Mouse (Mus musculus): Measurements from ENCODE around the gene Trmt44. TPM values are rescaled to one million over a fixed set of nuclear protein-coding genes. Genes with fewer than 3 reads are reported as not detected.

Gene Trmt44
- 0.42 and 2.1 TPM in 2 replicates for total RNA-seq (2015; ENCODE audit: low replicate concordance)
- total RNA-seq (2017; ENCODE audit: low replicate concordance) = 2.0 and 4.3 TPM in 2 replicates

GRCm38 (mm10) chr5:35574653-35575599 is at the start of gene Trmt44:
Trmt44 (minus strand) TSS chr5:35575070.
- ATAC-seq (replicated peaks; ENCODE audit: low FRiP score, poor library complexity, severe bottlenecking) = peak; percentile 96

- no peak for ATAC-seq (replicated peaks; ENCODE audit: low FRiP score, poor library complexity, severe bottlenecking)
Observed at GRCm38 (mm10) chr5:35623831-35624230, 49.0 kb upstream of the Trmt44 start.

GRCm38 (mm10) chr5:35621114-35621513 is 46.2 kb upstream of the Trmt44 start:
- ATAC-seq (replicated peaks; ENCODE audit: low FRiP score, poor library complexity, severe bottlenecking) = no peak

- ATAC-seq (replicated peaks; ENCODE audit: low FRiP score, poor library complexity, severe bottlenecking) = no peak
Observed at GRCm38 (mm10) chr5:35616943-35617342, 42.1 kb upstream of the Trmt44 start.

GRCm38 (mm10) chr5:35612722-35613121 is 37.9 kb upstream of the Trmt44 start:
- no peak for ATAC-seq (replicated peaks; ENCODE audit: low FRiP score, poor library complexity, severe bottlenecking)

GRCm38 (mm10) chr5:35611900-35612299 is 37.0 kb upstream of the Trmt44 start:
- no peak for ATAC-seq (replicated peaks; ENCODE audit: low FRiP score, poor library complexity, severe bottlenecking)

- ATAC-seq (replicated peaks; ENCODE audit: low FRiP score, poor library complexity, severe bottlenecking) = no peak
Observed at GRCm38 (mm10) chr5:35611170-35611569, 36.3 kb upstream of the Trmt44 start.

GRCm38 (mm10) chr5:35610381-35610780 is 35.5 kb upstream of the Trmt44 start:
- no peak for ATAC-seq (replicated peaks; ENCODE audit: low FRiP score, poor library complexity, severe bottlenecking)

GRCm38 (mm10) chr5:35609971-35610370 is 35.1 kb upstream of the Trmt44 start:
- no peak for ATAC-seq (replicated peaks; ENCODE audit: low FRiP score, poor library complexity, severe bottlenecking)

- no peak for ATAC-seq (replicated peaks; ENCODE audit: low FRiP score, poor library complexity, severe bottlenecking)
Observed at GRCm38 (mm10) chr5:35609381-35609780, 34.5 kb upstream of the Trmt44 start.

- no peak for ATAC-seq (replicated peaks; ENCODE audit: low FRiP score, poor library complexity, severe bottlenecking)
Observed at GRCm38 (mm10) chr5:35608559-35608958, 33.7 kb upstream of the Trmt44 start.

GRCm38 (mm10) chr5:35607784-35608183 is 32.9 kb upstream of the Trmt44 start:
- no peak for ATAC-seq (replicated peaks; ENCODE audit: low FRiP score, poor library complexity, severe bottlenecking)

- ATAC-seq (replicated peaks; ENCODE audit: low FRiP score, poor library complexity, severe bottlenecking) = no peak
Observed at GRCm38 (mm10) chr5:35606800-35607199, 31.9 kb upstream of the Trmt44 start.

- ATAC-seq (replicated peaks; ENCODE audit: low FRiP score, poor library complexity, severe bottlenecking) = no peak
Observed at GRCm38 (mm10) chr5:35605355-35605754, 30.5 kb upstream of the Trmt44 start.

GRCm38 (mm10) chr5:35601526-35601925 is 26.7 kb upstream of the Trmt44 start:
- ATAC-seq (replicated peaks; ENCODE audit: low FRiP score, poor library complexity, severe bottlenecking) = no peak

- no peak for ATAC-seq (replicated peaks; ENCODE audit: low FRiP score, poor library complexity, severe bottlenecking)
Observed at GRCm38 (mm10) chr5:35600233-35600632, 25.4 kb upstream of the Trmt44 start.

GRCm38 (mm10) chr5:35596169-35597160 is 21.6 kb upstream of the Trmt44 start:
- no peak for ATAC-seq (replicated peaks; ENCODE audit: low FRiP score, poor library complexity, severe bottlenecking)

GRCm38 (mm10) chr5:35595706-35596105 is 20.8 kb upstream of the Trmt44 start:
- ATAC-seq (replicated peaks; ENCODE audit: low FRiP score, poor library complexity, severe bottlenecking) = peak; percentile 70

GRCm38 (mm10) chr5:35594768-35595167 is 19.9 kb upstream of the Trmt44 start:
- no peak for ATAC-seq (replicated peaks; ENCODE audit: low FRiP score, poor library complexity, severe bottlenecking)

GRCm38 (mm10) chr5:35593272-35593671 is 18.4 kb upstream of the Trmt44 start:
- ATAC-seq (replicated peaks; ENCODE audit: low FRiP score, poor library complexity, severe bottlenecking) = no peak

All from erythroblast, adult 5-6 weeks (primary cell).